Mouse (Mus musculus) CH12.LX (cell line): ENCODE measurements around the gene Slc15a3.

Source experiments
- BHLHE40 ChIP-seq: IDR thresholded peaks from 2 replicates; pipeline ENCODE4 v1.6.1; 2011; ENCODE audit warnings: mild to moderate bottlenecking, low read depth, low read length, improper control_type of control experiment
- CHD2 ChIP-seq: IDR thresholded peaks from 2 replicates; pipeline ENCODE4 v1.6.1; 2011; ENCODE audit warnings: low read length, improper control_type of control experiment
- CTCF ChIP-seq, 2 experiments: IDR thresholded peaks in 1 of 2; conservative IDR thresholded peaks in 1 of 2; 2 replicates each; pipeline ENCODE4 v1.5.1; 2011 to 2012; ENCODE audit warnings: low read depth in 2 of 2, low read length in 2 of 2, improper control_type of control experiment in 1 of 2, inconsistent platforms in 1 of 2, mild to moderate bottlenecking in 1 of 2, moderate library complexity in 1 of 2
- IRF4 ChIP-seq: IDR thresholded peaks from 2 replicates; pipeline ENCODE4 v1.6.1; 2014; ENCODE audit warnings: low read depth, mild to moderate bottlenecking, inconsistent platforms, low read length, improper control_type of control experiment
- JUN ChIP-seq: IDR thresholded peaks from 2 replicates; pipeline ENCODE4 v1.6.1; 2011; ENCODE audit warnings: low read depth, mild to moderate bottlenecking, low read length, improper control_type of control experiment, moderate library complexity; ENCODE audit not compliant: insufficient read depth
- KAT2A ChIP-seq: IDR thresholded peaks from 2 replicates; pipeline ENCODE4 v1.6.1; 2012; ENCODE audit warnings: low read length, improper control_type of control experiment, inconsistent platforms; ENCODE audit not compliant: insufficient replicate concordance
- MAX ChIP-seq: IDR thresholded peaks from 2 replicates; pipeline ENCODE4 v1.6.1; 2011; ENCODE audit warnings: low read length, improper control_type of control experiment
- NRF1 ChIP-seq: IDR thresholded peaks from 2 replicates; pipeline ENCODE4 v1.6.1; 2014; ENCODE audit warnings: low read depth, mild to moderate bottlenecking, inconsistent platforms, low read length, improper control_type of control experiment, moderate library complexity
- POLR2A ChIP-seq: IDR thresholded peaks from 2 replicates; pipeline ENCODE4 v1.6.1; 2011; ENCODE audit warnings: low read depth, mild to moderate bottlenecking, improper control_type of control experiment, low read length
- RCOR1 ChIP-seq: conservative IDR thresholded peaks from 2 replicates; pipeline ENCODE4 v1.6.1; 2012; ENCODE audit warnings: low read depth, mild to moderate bottlenecking, inconsistent platforms, low read length, improper control_type of control experiment
- SIN3A ChIP-seq: IDR thresholded peaks from 2 replicates; pipeline ENCODE4 v1.6.1; 2012; ENCODE audit warnings: low read length, improper control_type of control experiment, inconsistent platforms
- TBP ChIP-seq: conservative IDR thresholded peaks from 2 replicates; pipeline ENCODE4 v1.6.1; 2011; ENCODE audit warnings: low read depth, low read length, improper control_type of control experiment
- ZMIZ1 ChIP-seq: IDR thresholded peaks from 2 replicates; pipeline ENCODE4 v1.6.1; 2012; ENCODE audit warnings: low read depth, mild to moderate bottlenecking, inconsistent platforms, low read length, improper control_type of control experiment
- ZNF384 ChIP-seq: IDR thresholded peaks from 2 replicates; pipeline ENCODE4 v1.6.1; 2012; ENCODE audit warnings: low read depth, low read length, improper control_type of control experiment, inconsistent platforms

DNA sequence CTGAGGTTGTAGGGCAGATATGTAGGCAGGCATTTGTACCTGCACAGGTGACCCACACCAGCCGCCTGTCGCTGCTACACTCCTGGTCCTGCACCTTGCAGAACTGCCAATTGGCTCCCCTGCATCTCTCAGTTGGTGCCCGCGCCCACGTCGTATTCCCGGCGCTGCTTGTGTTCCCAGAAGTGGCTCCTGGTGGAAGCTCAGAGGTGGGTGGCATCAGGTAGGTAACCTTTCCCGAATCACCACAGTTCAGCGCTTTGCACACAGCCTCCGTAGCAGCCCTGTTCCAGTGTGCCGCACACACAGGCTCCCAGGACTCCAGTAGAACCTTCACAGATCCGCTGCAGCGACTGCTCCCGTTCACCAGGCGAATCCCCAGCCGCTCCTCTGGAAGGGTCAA is 40.4 kb upstream of the Slc15a3 start:
- TF ChIP-seq ZNF384 (no peak), MAX (no peak), ZMIZ1 (no peak), POLR2A (no peak), NRF1 (no peak), RCOR1 (no peak), CTCF (conservative IDR thresholded peaks at IDR 0.05 in 1 of 2, IDR thresholded peaks at IDR 0.05 in 1 of 2; ENCODE audit: low read depth in 2 of 2, low read length in 2 of 2) (no peak), CHD2 (no peak), KAT2A (no peak), BHLHE40 (no peak), SIN3A (no peak), IRF4 (no peak), JUN (no peak), TBP (no peak)
